Mouse (Mus musculus) bone marrow, adult 2 months (tissue): ENCODE measurements around the gene Duxf3.

Source experiments
- CTCF ChIP-seq: fragments of 200-500 bp; IDR thresholded peaks from 2 replicates; pipeline ENCODE4 v1.5.1; 2011; ENCODE audit warnings: low read length, control low read depth; ENCODE audit not compliant: control insufficient read depth, insufficient read depth
- POLR2A ChIP-seq: fragments of 200-500 bp; IDR thresholded peaks from 2 replicates; pipeline ENCODE4 v1.6.1; 2011; ENCODE audit warnings: low read depth, mild to moderate bottlenecking, control low read depth, low read length, borderline replicate concordance; ENCODE audit not compliant: control insufficient read depth

- TF ChIP-seq POLR2A: no peak
- no peak for TF ChIP-seq CTCF
Observed at GRCm38 (mm10) chr10:58255954-58256353, 23.5 kb upstream of the Duxf3 start.
